Mouse (Mus musculus): ENCODE measurements around the gene H2-Eb1. TPM values are rescaled to one million over a fixed set of nuclear protein-coding genes. Genes with fewer than 3 reads are reported as not detected.

H2-Eb1 gene
- total RNA-seq, 2 experiments from 2014 or later, result 8.4 to 80.5 TPM

- ATAC-seq (replicated peaks; ENCODE audit: low FRiP score, poor library complexity, severe bottlenecking), result no peak
Observed at GRCm38 (mm10) chr17:34365031-34365430, 59.4 kb downstream of the H2-Eb1 start.

Other genes with a start within 250 kb of the H2-Eb1 start
- gene H2-Oa, start 213.5 kb upstream of the H2-Eb1 start, total RNA-seq (2015; ENCODE audit: low replicate concordance), result not detected in 2 replicates
- 0.39 and 1.5 TPM in 2 replicates for gene H2-Oa, start 213.5 kb upstream of the H2-Eb1 start, total RNA-seq (2017; ENCODE audit: low replicate concordance)
- 14.4 and 17.2 TPM in 2 replicates for gene H2-DMa, start 186.3 kb upstream of the H2-Eb1 start, total RNA-seq (2015; ENCODE audit: low replicate concordance)
- gene H2-DMa, start 186.3 kb upstream of the H2-Eb1 start, total RNA-seq (2017; ENCODE audit: low replicate concordance), result 12.3 and 20.4 TPM in 2 replicates
- gene Brd2, start 183.2 kb upstream of the H2-Eb1 start, total RNA-seq (2015; ENCODE audit: low replicate concordance), result 199 and 208 TPM in 2 replicates
- 191 and 208 TPM in 2 replicates for gene Brd2, start 183.2 kb upstream of the H2-Eb1 start, total RNA-seq (2017; ENCODE audit: low replicate concordance)
- 3.2 and 4.6 TPM in 2 replicates for gene H2-DMb2, start 162.6 kb upstream of the H2-Eb1 start, total RNA-seq (2015; ENCODE audit: low replicate concordance)
- 2.0 and 2.8 TPM in 2 replicates for gene H2-DMb2, start 162.6 kb upstream of the H2-Eb1 start, total RNA-seq (2017; ENCODE audit: low replicate concordance)
- gene H2-DMb1, start 152.8 kb upstream of the H2-Eb1 start, total RNA-seq (2015; ENCODE audit: low replicate concordance), result 18.0 and 34.8 TPM in 2 replicates
- gene H2-DMb1, start 152.8 kb upstream of the H2-Eb1 start, total RNA-seq (2017; ENCODE audit: low replicate concordance), result 3.9 and 23.1 TPM in 2 replicates
- 12.6 and 21.0 TPM in 2 replicates for gene Tap1, start 118.3 kb upstream of the H2-Eb1 start, total RNA-seq (2015; ENCODE audit: low replicate concordance)
- gene Tap1, start 118.3 kb upstream of the H2-Eb1 start, total RNA-seq (2017; ENCODE audit: low replicate concordance), result 21.6 and 35.4 TPM in 2 replicates
- 23.5 and 39.3 TPM in 2 replicates for gene Psmb9, start 118.1 kb upstream of the H2-Eb1 start, total RNA-seq (2015; ENCODE audit: low replicate concordance)
- gene Psmb9, start 118.1 kb upstream of the H2-Eb1 start, total RNA-seq (2017; ENCODE audit: low replicate concordance), result 21.3 and 36.5 TPM in 2 replicates
- 38.1 and 68.1 TPM in 2 replicates for gene Psmb8, start 108.1 kb upstream of the H2-Eb1 start, total RNA-seq (2015; ENCODE audit: low replicate concordance)
- 29.3 and 38.3 TPM in 2 replicates for gene Psmb8, start 108.1 kb upstream of the H2-Eb1 start, total RNA-seq (2017; ENCODE audit: low replicate concordance)
- gene Tap2, start 102.3 kb upstream of the H2-Eb1 start, total RNA-seq (2015; ENCODE audit: low replicate concordance), result 4.7 and 6.7 TPM in 2 replicates
- gene Tap2, start 102.3 kb upstream of the H2-Eb1 start, total RNA-seq (2017; ENCODE audit: low replicate concordance), result 7.7 and 16.6 TPM in 2 replicates
- 10.1 and 21.4 TPM in 2 replicates for gene H2-Ob, start 67.0 kb upstream of the H2-Eb1 start, total RNA-seq (2015; ENCODE audit: low replicate concordance)
- gene H2-Ob, start 67.0 kb upstream of the H2-Eb1 start, total RNA-seq (2017; ENCODE audit: low replicate concordance), result 8.0 and 14.1 TPM in 2 replicates
- 31.9 and 96.6 TPM in 2 replicates for gene H2-Ab1, start 48.2 kb upstream of the H2-Eb1 start, total RNA-seq (2015; ENCODE audit: low replicate concordance)
- 43.0 and 50.2 TPM in 2 replicates for gene H2-Ab1, start 48.2 kb upstream of the H2-Eb1 start, total RNA-seq (2017; ENCODE audit: low replicate concordance)
- gene H2-Aa, start 18.0 kb upstream of the H2-Eb1 start, total RNA-seq (2015; ENCODE audit: low replicate concordance), result 84.7 and 90.8 TPM in 2 replicates
- gene H2-Aa, start 18.0 kb upstream of the H2-Eb1 start, total RNA-seq (2017; ENCODE audit: low replicate concordance), result 26.8 and 27.5 TPM in 2 replicates
- gene H2-Eb2, start 19.8 kb downstream of the H2-Eb1 start, total RNA-seq (2015; ENCODE audit: low replicate concordance), result not detected in 2 replicates
- not detected in 2 replicates for gene H2-Eb2, start 19.8 kb downstream of the H2-Eb1 start, total RNA-seq (2017; ENCODE audit: low replicate concordance)
- gene Btnl2, start 49.0 kb downstream of the H2-Eb1 start, total RNA-seq (2015; ENCODE audit: low replicate concordance), result not detected in 2 replicates
- gene Btnl2, start 49.0 kb downstream of the H2-Eb1 start, total RNA-seq (2017; ENCODE audit: low replicate concordance), result not detected in 2 replicates
- not detected in 2 replicates for gene Btnl1, start 71.3 kb downstream of the H2-Eb1 start, total RNA-seq (2015; ENCODE audit: low replicate concordance)
- not detected in 2 replicates for gene Btnl1, start 71.3 kb downstream of the H2-Eb1 start, total RNA-seq (2017; ENCODE audit: low replicate concordance)
- gene BC051142, start 93.0 kb downstream of the H2-Eb1 start, total RNA-seq (2015; ENCODE audit: low replicate concordance), result not detected in 2 replicates
- not detected in 2 replicates for gene BC051142, start 93.0 kb downstream of the H2-Eb1 start, total RNA-seq (2017; ENCODE audit: low replicate concordance)
- gene Btnl4, start 171.5 kb downstream of the H2-Eb1 start, total RNA-seq (2015; ENCODE audit: low replicate concordance), result not detected in 2 replicates
- 0.51 TPM in 1 of 2 replicates, not detected in the other for gene Btnl4, start 171.5 kb downstream of the H2-Eb1 start, total RNA-seq (2017; ENCODE audit: low replicate concordance)
- not detected in 2 replicates for gene Btnl6, start 211.5 kb downstream of the H2-Eb1 start, total RNA-seq (2015; ENCODE audit: low replicate concordance)
- 0.39 and 0.61 TPM in 2 replicates for gene Btnl6, start 211.5 kb downstream of the H2-Eb1 start, total RNA-seq (2017; ENCODE audit: low replicate concordance)

All from erythroid progenitor cell, adult 5-6 weeks (primary cell).